Mouse (Mus musculus) cerebellum, postnatal 25 days (tissue): ENCODE data around the gene Npr3.
A peak's percentile ranks its signal among the peaks of the same experiment; 100 is the strongest.

ENCODE experiments used
- DNase-seq, 2 experiments: peaks; one replicate each; pipeline ENCODE4 v3.0.0; 2021; ENCODE audit warnings: mixed read lengths in 2 of 2

The Npr3 gene

DNA sequence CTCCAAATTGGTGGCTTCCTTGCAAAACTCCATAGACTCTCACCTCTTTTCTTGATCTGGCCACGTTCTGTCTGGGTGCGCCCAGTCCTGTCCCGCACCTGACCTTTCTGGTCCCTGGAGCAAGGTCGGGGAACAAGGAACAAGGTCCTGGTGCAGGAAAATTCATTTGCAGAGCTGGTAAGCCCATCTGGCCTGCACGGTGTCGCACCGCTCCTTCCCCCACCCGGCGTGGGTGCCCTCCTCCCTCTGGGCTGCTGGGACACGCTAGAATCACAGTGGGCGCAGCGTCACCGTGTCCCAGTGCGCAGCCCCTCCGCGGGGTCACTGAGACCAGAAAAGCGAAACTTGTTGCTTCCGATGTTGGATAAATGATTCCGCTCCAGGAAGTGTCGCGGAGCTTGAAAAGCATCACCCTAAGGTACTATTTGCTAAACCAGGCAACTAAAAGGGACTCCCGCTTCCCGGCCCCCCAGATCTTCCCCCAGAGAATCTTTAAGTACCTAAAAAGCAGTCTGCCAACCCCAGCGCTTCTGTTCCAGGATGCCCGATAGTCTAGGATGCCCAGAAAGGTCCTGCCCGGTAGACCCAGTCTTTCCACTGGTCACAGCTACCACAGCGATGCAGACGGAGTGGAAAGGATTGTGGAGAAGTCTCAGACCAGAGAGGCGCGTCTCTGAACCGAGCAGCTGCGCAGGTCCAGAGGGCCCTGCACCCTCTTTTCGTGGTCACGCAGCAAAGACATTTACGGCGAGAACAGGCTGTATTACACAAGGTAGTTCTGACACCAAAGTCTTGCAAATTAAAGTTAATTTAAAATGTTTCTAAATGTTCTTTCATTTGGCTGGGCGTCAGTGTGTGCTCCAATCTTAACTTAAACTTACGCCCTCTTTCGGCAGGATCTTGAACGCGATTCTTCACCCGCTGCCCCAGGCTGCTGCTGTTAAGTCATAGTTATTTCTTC is at the start of gene Npr3:
Gene Npr3 (minus strand): TSS at position 717 of the 961 bp plus-strand sequence.
- DNase-seq: peak in 1 of 2 experiments; percentile 18

DNA sequence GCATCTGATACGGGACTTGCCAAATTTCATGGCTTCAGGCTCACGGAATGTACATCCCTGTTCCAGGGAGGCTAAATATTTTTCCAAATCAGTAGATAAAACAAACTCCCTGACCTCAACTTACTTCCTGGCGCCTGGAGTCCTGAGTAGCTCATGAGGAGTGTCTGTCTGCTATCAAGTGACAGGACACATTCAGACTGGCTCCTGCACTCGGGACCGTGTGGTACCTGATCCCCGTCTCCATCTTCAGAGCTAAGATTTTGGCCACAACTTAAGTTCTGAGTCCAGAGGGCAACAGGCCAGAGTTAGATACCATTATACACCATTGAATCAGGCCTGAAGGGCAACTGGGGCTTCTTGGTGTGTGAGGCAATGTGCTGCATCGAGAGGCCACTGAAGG is 49.0 kb upstream of the Npr3 start:
- DNase-seq: no peak

DNA sequence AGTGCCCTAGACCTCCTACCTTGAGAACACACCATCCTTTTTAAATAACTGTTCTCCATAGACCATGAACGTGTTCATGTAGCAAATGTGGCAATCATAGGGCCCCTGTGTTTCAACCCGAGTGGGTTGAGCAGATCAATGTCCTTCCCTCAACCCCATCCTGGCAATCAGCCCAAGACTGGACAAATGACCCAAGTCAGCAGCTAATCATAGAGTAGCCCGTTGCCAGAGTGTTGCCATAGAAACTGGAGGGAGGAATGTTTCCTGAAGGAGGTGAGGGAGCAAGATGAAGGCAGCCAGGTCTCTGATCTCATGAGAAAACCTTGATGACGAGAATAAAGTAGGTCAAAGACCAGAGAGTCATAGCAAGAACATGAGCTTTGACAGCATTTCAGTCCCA is 47.1 kb upstream of the Npr3 start:
- DNase-seq: no peak

DNA sequence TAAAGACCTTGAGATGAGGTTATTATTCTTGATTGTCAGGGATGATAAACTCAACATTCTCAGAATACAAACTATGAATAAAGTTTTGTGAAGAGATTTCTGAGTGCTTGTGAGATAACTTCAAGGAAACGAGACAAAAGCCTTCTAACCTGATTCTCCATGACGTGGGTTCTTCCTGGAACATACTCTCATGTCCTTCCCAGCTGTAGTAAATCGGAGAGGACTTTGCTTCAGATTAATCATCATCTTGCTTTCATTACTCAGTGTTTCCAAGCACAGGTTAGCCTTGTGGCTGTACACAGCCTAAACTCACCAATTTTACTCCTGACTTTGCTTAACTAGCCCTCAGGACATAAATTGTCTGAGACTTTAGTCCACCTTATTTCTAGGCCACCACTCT is 45.1 kb upstream of the Npr3 start:
- no peak for DNase-seq

DNA sequence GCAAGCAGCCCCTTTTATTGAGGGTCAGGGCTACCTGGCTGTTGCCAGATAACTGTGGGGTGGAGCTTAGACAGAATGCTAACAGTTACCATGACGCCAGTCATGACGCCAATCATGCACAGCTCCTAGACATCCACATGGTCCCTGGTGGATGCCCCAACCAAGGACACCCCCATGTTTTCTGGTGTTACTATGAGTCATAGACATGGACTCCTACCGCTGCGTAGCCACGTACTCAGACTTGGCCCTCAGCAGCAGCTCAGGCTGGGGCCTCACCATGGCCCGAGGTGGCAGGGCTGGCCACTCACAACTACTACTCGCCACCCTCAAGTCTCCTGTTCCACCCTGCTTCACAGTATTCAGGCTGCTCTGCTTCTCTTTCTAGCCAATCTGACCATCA is 44.1 kb upstream of the Npr3 start:
- no peak for DNase-seq

DNA sequence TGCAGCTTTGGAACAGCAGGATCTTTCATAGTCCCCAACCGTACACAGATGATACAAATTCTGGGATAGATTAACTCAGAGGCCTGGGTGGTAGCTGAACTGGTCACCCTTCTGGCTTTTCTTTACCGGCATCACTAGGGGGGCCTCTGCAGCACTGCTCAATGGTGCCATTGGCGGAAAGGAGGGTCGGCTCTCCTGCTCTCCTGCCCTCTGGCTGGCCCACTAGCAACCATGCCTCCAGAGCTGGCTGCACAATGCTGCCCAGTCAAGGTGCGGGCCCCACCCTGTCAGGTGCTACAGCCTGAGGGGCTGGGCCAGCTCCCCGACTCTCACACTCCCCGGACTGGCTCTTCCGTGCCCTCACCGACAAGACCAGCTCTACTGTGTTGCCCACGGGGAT is 43.1 kb upstream of the Npr3 start:
- DNase-seq: no peak

DNA sequence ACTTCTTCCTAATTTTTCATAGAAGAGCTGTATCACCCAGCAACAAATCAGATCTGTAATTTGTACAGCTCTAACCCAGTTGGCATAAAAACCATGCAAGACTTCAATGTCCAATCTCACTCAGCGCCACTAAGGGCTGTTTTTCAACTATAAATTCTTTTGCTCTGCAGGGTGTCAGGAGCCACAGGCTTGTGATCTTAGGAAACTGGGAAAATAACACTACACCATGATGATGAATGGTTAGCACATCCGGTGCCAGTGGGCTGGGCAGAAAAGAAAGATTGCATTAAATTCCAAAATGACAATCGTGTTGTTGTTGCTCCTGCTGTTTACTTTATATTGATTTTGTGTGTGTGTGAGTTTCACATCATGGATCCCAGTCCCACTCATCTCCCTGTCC is 42.4 kb upstream of the Npr3 start:
- DNase-seq: no peak

DNA sequence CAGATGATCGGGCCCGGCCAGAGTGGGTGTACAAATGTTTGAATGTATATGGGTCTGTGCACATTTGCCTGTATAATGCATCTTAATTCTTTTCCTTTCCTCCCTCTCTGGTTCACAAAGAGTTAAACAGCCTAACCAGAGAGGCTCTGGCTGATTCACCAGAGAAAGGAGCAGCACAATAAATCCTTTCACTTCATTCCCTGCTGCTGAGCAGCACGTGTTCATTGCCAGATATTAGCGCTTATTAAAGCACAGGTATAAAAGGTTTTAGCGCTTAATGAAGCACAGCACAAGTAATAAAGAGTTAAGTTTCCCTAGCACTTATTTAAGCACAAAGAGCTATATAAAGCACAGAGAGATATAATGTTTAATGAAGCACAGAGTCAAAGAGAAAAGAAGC is 33.8 kb upstream of the Npr3 start:
- DNase-seq: no peak

DNA sequence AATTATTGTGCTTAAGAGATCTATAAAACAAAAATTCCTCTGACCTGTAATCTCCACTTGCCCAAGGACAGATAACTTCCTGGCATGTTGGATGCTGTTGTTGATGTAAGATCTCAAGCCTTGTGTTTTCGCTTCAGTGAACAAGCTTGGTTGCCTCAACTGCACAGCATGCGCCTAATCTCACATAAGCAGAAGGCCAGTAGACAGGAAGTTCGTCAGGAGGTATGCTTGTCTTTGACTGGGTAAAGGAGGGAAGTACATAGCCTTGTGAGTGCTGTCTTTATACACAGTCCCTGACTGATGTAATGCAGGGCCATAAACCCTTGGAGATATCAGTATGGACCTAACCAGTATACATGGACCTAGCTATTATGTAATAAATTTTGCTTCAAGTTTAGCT is 20.7 kb upstream of the Npr3 start:
- DNase-seq: no peak

DNA sequence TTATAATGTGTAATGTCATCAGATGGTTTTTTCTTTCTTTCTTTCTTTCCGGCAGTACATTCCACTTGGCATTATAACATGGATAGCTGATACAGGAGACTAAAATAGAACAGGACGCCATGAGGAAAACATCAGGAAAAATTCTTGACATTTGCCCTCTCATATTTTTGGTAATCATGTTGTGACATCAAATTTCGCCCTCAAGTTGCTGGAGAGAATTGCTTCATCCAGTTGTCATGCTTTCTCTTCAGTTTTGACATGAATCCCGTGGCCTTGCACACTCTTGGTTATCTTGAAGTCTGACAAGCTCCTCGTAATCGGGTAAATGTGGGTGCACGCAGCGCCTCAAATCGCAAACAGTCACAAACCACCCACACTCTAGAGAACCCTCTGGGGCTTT is 7.0 kb upstream of the Npr3 start:
- DNase-seq: no peak

DNA sequence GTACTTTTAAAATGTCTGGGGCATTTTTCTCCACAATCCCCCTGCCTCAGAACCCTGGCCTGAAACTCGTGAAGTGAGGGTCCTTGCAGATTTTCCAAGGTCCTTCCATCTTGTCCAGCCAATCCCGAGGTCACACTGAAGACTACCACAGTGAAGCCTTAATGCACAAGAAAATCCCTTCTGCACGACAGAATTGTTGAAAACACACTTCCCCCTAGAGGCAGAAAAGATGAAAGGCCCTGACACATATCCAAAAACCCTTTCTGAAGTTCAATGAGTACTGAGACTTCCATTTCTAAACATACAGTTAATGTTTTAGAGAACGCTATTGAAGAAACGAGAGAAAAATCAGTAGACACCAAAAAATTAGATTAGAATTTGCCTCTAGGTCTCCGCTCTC is 2.8 kb upstream of the Npr3 start:
- no peak for DNase-seq

DNA sequence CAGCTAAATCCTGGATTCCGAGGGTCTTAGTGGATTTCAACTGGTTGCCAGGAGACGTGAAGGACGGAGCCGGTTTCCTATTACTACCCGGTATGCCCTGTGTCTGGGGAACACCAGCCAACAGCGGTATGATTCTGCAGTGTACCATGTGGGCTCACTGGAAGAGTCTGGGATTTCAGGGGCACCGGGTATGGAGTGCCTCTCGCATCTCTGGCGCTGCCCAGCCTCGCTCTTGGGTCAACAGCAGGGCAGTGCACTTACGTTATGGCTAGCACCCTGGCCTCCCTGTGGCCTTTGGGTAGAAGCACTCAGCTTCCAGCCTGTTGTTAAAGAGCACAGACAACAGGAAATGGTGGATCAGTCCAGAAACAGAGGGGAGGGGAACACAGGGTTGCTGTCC is 1.1 kb upstream of the Npr3 start:
- no peak for DNase-seq

DNA sequence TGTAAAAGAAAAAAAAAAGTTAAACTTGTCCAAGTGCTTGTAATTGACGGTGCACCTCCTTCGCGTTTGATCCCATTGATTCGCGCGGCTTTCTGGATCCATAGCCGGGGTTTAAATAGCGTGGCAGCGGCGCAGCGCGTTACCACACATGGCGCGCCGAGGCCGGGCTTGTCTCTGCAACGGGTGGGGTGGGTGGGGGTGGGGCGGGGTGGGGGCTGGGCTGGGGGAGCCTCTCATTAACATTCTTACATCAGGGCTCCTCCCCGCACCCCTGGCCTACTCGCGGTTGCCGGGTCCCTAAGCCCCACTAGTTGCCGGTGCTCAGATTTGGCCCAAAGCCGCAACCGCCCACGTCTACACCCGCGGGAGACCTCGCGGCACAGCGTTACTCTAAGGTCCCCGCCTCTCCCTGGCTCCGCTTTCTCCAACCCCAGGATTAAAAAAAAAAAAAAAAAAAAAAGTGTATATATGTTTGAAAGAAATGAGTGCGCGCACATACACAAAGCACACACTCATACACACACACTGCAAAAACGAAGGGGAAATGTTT is 991 bp downstream of the Npr3 start:
- DNase-seq: peak in 1 of 2 experiments; percentile 7

DNA sequence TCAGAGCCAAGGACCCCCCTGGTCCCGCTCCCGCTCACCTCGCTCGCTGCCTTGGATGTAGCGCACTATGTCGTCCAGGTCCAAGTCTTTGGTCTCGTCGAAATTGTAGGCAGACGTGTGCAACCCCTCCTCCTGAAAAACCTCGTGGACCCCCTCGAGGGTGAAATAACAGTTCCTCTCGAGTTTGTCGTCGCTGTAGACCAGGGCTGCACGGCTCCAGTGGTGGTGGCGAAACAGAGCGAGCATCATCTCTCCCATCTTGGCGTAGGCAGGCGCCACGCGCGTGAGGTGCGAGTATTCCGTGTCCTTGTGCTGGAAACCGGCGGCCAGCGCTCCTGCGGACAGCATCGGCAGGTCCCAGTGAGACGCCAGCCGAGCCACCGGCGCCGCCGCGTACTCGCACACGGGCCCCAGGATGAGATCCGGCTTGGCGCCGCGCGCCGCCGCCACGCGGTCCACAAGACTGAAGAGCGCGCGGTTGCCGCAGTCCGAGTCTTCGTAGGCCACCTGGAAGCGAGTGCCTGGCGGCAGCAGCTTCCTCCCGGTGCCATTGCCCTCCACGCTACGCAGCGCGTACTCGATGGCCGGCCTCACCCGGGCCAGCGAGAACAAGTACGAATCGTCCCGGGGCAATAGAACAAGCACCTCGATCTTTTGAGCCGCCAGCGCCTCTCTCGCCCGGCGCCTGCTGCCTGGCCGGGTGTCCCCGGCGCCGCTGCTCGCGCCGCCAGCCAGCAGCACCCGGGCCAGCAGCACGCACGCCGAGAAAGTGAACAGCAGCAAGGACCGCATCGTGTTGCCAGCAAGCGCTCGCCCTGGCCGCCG is 2.0 kb downstream of the Npr3 start:
- DNase-seq: peak; percentile 16 to 20

DNA sequence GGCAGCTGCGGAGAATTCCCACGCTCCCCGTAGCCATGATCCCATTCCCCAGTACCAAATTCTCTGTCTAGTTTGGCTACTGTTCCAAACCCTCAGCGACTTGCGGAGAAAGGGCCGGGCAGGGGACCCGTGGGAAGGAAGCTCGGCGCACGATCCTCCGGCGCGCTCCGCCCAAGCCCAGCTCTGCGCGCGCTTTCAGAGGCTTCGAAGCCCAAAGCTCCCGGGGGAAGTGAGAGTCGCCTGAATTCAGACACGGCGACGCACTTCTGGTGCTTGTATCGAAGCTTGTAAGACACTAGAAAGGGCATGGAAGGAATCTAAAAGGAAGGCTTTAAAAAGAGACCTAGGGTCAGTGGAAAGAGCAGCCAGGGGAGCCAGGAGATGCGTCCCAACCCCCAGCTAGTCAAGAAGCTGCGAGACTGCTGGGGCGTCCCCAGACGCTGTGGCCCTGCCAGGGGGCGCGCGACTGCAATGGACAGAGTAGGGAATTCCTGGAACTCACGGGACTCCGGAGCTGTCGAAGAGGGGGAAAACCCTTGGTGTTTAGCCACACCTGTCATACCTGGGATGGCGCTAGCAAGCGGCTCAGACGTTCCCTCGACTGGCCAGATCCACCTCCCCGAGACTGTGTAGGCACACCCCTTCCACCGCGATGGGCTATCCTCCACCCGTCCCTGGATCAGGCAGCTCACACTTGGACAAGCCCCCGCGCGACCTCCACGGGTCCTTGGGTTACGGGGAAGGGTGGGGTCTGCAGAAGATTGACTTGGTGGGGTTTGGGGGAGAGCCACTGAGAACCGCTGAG is 2.8 kb downstream of the Npr3 start:
- peak in 1 of 2 experiments; percentile 11 for DNase-seq

DNA sequence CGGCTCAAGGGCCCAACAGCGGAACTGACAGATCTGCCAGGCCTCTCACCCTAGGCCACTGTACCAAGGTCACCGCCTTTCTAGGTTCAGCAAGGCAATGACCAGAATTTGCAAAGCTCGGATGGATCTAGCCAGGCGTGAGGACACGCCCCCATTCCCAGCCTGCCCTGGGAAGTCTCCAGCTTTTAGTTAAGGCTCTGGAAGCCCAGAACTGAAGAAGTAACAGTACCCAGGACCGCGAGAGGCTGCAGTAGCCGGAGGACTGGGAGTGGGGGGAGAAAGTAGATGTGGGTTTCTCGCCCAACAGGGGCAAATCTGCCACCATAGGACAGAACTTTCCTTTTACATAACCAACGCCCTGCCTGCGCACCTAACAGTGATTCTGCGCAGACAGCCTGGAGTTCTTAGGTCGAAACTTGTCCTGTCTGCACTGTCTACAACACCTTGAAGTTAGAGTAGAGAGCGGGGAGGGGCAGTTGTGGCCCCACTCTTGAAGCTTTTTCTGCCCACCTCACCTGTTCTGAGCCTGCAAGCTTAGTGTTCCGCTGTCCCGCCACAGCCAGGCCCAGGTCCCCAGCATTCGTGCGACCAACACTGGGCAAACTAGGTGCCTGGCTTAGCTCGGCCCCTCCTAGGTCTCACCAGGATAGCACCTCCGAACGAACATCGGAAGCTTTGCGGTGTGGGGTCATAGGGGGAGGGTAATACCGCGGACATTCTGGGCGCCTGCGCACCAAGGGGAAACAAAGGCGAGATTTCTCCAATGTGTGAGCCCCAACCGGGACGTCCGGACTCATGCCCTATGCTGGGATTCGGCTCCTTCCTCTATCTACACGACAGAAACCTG is 3.7 kb downstream of the Npr3 start:
- no peak for DNase-seq

DNA sequence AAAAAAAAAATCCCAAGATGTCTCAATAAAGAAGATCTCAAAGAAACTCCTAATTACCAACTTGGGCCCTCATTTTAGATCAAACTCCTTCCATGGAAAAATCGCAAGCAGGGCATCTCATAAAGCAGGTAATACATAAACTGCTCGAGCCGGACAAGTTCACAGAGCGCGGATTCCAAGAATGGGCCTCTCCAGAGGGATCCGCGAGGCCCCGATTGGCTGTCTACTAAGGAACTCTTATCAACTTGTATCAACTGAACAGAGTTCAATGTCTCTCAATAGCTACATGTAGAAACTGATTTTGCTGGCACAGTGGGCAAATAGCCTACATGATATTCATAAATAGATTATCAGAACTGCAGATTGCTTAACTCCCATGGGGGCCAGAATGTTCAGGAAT is 9.5 kb downstream of the Npr3 start:
- no peak for DNase-seq

DNA sequence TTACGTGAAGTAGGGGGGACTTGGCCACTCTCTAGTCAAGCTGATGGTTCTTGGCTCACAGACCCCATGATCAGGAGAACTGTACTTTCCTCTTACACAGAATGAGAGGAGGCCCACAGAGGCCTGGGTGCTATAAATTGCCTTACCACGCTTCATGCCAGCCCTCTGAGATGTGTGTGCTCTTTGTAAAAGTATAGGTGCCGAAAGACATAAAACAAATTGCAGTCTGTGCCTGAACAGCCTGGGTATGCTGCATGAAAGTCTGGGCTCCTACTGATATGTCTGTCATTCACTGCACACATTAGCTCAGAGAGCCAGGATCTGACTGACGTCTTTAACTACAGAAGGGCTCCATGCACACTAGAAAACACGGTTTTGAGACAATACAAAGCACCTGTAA is 9.9 kb downstream of the Npr3 start:
- no peak for DNase-seq

DNA sequence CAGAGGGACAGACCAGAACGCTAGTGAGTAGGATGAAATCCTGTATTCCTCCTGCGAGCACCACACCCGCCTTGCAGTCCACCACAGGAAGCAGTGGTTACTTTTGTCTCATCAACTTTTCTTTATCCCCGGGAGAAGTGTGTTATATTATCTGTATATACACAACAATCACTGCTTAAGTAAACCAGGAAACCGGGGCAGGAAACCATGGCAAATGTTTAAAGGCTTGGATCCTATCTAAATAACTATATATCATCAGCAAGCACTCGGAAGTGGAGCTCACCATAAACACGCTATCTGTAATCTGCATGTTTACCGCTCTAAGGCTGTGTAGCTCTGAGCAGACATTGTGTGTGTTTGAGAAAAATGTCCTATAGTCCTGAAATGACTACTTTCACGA is 13.1 kb downstream of the Npr3 start:
- DNase-seq: no peak

DNA sequence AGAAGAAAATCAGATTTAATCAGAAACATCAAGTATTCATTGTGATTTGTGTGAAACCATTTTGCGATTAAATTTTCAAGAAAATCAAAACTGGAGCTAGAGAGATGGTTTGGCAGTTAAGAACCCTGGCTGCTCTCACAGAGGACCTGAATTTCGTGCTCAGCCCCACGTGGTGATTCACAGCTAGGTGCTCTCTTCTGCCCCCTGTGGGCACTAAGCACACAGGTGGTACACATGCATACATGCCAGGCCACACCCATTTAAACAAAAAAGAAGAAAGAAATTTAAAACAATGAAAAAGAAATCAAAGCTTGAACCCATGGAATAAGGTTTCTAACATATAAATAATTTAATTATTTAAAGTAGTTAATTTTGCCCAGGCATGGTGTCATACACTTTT is 15.7 kb downstream of the Npr3 start:
- DNase-seq: no peak

DNA sequence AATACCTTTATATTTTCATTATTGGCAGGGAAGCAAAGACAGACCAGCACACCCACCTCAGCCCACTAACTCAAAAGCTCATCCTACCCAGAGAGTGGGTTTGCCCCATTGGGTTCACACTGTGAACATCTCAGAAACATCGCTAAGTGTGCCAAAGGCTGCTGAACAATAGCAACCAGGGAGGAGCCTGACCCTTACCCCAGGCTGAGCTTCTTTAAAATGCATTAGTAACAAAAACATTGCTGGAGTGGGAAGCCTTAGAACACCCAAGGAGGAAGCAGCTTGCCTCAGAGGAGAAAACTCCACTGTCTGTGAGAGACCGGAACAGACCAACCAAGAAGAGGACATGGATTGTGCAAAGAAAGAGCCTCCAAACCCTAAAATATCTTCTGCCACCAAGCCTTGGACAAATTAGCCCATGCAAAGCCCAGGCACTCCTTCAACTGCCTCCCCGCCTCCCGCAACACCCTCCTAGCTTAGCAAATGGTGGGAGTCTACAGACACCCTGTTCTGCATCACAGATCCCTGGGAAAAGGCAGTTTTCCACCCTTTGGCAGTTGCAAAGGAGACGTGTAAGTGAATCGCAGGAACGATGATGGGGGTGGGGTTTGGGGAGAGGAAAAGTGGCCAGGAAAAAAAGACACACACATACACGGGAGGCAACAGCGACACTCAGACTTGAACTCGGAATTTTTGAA is 24.4 kb downstream of the Npr3 start:
- DNase-seq: no peak
